Mouse (Mus musculus): ENCODE measurements around the gene Eif1. TPM values are rescaled to one million over a fixed set of nuclear protein-coding genes. Genes with fewer than 3 reads are reported as not detected.
"Not testable (repeated sequence)": the region's sequence is repeated elsewhere in the genome, so short reads cannot be mapped to it uniquely, and the experiment has no call there.

The Eif1 gene
- total RNA-seq, 4 experiments from 2014 or later, result 987 to 1,365 (median 1,077) TPM

- no peak for DNase-seq
Measured at GRCm38 (mm10) chr11:100312096-100312679, 7.5 kb upstream of the Eif1 start.

- no peak for DNase-seq
Measured at GRCm38 (mm10) chr11:100313424-100313823, 6.3 kb upstream of the Eif1 start.

- DNase-seq, result no peak
Measured at GRCm38 (mm10) chr11:100315439-100315838, 4.2 kb upstream of the Eif1 start.

GRCm38 (mm10) chr11:100317826-100318380, 1.8 kb upstream of the Eif1 start:
- no peak for DNase-seq

GRCm38 (mm10) chr11:100318529-100319451, 895 bp upstream of the Eif1 start:
- no peak for DNase-seq

- peak; percentile 97 for DNase-seq
Measured at GRCm38 (mm10) chr11:100320172-100320630, 516 bp downstream of the Eif1 start.

- DNase-seq, result not testable (repeated sequence)
Measured at GRCm38 (mm10) chr11:100320701-100321410, 1.2 kb downstream of the Eif1 start.

- not testable (repeated sequence) for DNase-seq
Measured at GRCm38 (mm10) chr11:100321479-100322305, 2.0 kb downstream of the Eif1 start.

- DNase-seq, result no peak
Measured at GRCm38 (mm10) chr11:100322591-100323258, 3.0 kb downstream of the Eif1 start.

- DNase-seq, result no peak
Measured at GRCm38 (mm10) chr11:100323578-100323977, 3.9 kb downstream of the Eif1 start.

- no peak for DNase-seq
Measured at GRCm38 (mm10) chr11:100325062-100325629, 5.5 kb downstream of the Eif1 start.

GRCm38 (mm10) chr11:100327316-100327715, 7.6 kb downstream of the Eif1 start:
- DNase-seq, result no peak

- DNase-seq, result no peak
Measured at GRCm38 (mm10) chr11:100327761-100328160, 8.1 kb downstream of the Eif1 start.

GRCm38 (mm10) chr11:100330235-100330634, 10.6 kb downstream of the Eif1 start:
- no peak for DNase-seq

- not testable (repeated sequence) for DNase-seq
Measured at GRCm38 (mm10) chr11:100330816-100331375, 11.2 kb downstream of the Eif1 start.

GRCm38 (mm10) chr11:100332766-100333515, 13.3 kb downstream of the Eif1 start:
- no peak for DNase-seq

- no peak for DNase-seq
Measured at GRCm38 (mm10) chr11:100333944-100334457, 14.3 kb downstream of the Eif1 start, which contains the start of gene Gast. TSS of gene Gast (plus strand) at chr11:100334407.

- DNase-seq, result no peak
Measured at GRCm38 (mm10) chr11:100335731-100336130, 16.0 kb downstream of the Eif1 start.

- DNase-seq, result no peak
Measured at GRCm38 (mm10) chr11:100344269-100344668, 24.6 kb downstream of the Eif1 start.

Measured in adrenal gland, adult 8-10 months (tissue).